In genomic region chr3:89296761-89297396, GRCm38 (mm10) we compare ENCODE assay signal across 20 mouse cellular contexts. TPM values are rescaled to one million over a fixed set of nuclear protein-coding genes. Genes with fewer than 3 reads are reported as not detected.
DNase-seq lines count a peak whose midpoint lies in the region; ATAC-seq lines count a peak whose summit lies in the region.
"Had no signal": no experiment of that assay in that cellular context is flagged by ENCODE, and none has a peak within 500 bp of the region (broad histone marks: within the 10 kb centered on the region; RNA-seq: fewer than 3 reads in every experiment).

No protein-coding gene starts in this region.

- H3K36me3 ChIP-seq in forebrain, embryonic 14.5 days (ENCODE audit: control insufficient read depth, insufficient read depth, low read length) = no peaks in the 10 kb centered on the region
- H3K36me3 ChIP-seq in forebrain, embryonic 12.5 days (replicated peaks) = no peaks in the 10 kb centered on the region
- no peaks in the 10 kb centered on the region for H3K36me3 ChIP-seq in limb, embryonic 12.5 days
- H3K36me3 ChIP-seq in limb, embryonic 10.5 days = no peaks in the 10 kb centered on the region
- no peaks in the 10 kb centered on the region for H3K36me3 ChIP-seq in neural tube, embryonic 15.5 days
- H3K36me3 ChIP-seq: embryonic facial prominence, embryonic 12.5 days; limb, embryonic 15.5 days; lung, embryonic 15.5 days; midbrain, embryonic 15.5 days had no signal

- H3K4me2 ChIP-seq in forebrain, embryonic 14.5 days (ENCODE audit: low read length) = no peak overlapping the region
- H3K4me2 ChIP-seq in forebrain, embryonic 12.5 days = no peak overlapping the region
- no peak overlapping the region for H3K4me2 ChIP-seq in limb, embryonic 12.5 days
- no peak overlapping the region for H3K4me2 ChIP-seq in neural tube, embryonic 15.5 days
- H3K4me2 ChIP-seq: embryonic facial prominence, embryonic 12.5 days; limb, embryonic 15.5 days; lung, embryonic 15.5 days; midbrain, embryonic 15.5 days had no signal

- H3K4me1 ChIP-seq in forebrain, embryonic 14.5 days (ENCODE audit: control insufficient read depth, insufficient read depth, low read length) = no peaks in the 10 kb centered on the region
- peaks cover 6% of the 10 kb centered on the region; the same call in 1 of the 2 replicates for H3K4me1 ChIP-seq in forebrain, embryonic 12.5 days
- H3K4me1 ChIP-seq in limb, embryonic 12.5 days (replicated peaks) = peaks cover 17% of the 10 kb centered on the region
- peaks cover 22% of the 10 kb centered on the region for H3K4me1 ChIP-seq in limb, embryonic 10.5 days
- H3K4me1 ChIP-seq in neural tube, embryonic 15.5 days = peaks cover 10% of the 10 kb centered on the region
- H3K4me1 ChIP-seq: embryonic facial prominence, embryonic 12.5 days had no signal

- no peak overlapping the region for H3K9ac ChIP-seq in forebrain, embryonic 14.5 days (ENCODE audit: low read length)
- H3K9ac ChIP-seq in forebrain, embryonic 12.5 days = no peak overlapping the region
- no peak overlapping the region for H3K9ac ChIP-seq in limb, embryonic 12.5 days (replicated peaks)
- no peak overlapping the region for H3K9ac ChIP-seq in neural tube, embryonic 15.5 days (replicated peaks)
- H3K9ac ChIP-seq: embryonic facial prominence, embryonic 12.5 days; limb, embryonic 15.5 days; lung, embryonic 15.5 days; midbrain, embryonic 15.5 days had no signal

- 0 out of 2 replicates have a peak, but pooled peaks cover 2% of the 10 kb centered on the region for H3K27me3 ChIP-seq in forebrain, embryonic 14.5 days (replicated peaks; ENCODE audit: control insufficient read depth, insufficient read depth, low read length)
- peaks cover 30% of the 10 kb centered on the region for H3K27me3 ChIP-seq in forebrain, embryonic 12.5 days
- no peaks in the 10 kb centered on the region for H3K27me3 ChIP-seq in limb, embryonic 12.5 days
- H3K27me3 ChIP-seq in limb, embryonic 10.5 days (ENCODE audit: low read depth, poor library complexity, severe bottlenecking) = peaks cover 12% of the 10 kb centered on the region; the same call in 1 of the 2 replicates
- H3K27me3 ChIP-seq in neural tube, embryonic 15.5 days (replicated peaks) = 0 out of 2 replicates have a peak, but pooled peaks cover 4% of the 10 kb centered on the region
- H3K27me3 ChIP-seq: embryonic facial prominence, embryonic 12.5 days; limb, embryonic 15.5 days; lung, embryonic 15.5 days had no signal

- no peak overlapping the region for H3K4me3 ChIP-seq in forebrain, embryonic 14.5 days (ENCODE audit: low read depth, low read length)
- no peak overlapping the region for H3K4me3 ChIP-seq in forebrain, embryonic 12.5 days (replicated peaks)
- H3K4me3 ChIP-seq in limb, embryonic 12.5 days (replicated peaks) = no peak overlapping the region
- no peak overlapping the region for H3K4me3 ChIP-seq in limb, embryonic 10.5 days
- H3K4me3 ChIP-seq in neural tube, embryonic 15.5 days (replicated peaks) = no peak overlapping the region
- H3K4me3 ChIP-seq: embryonic facial prominence, embryonic 12.5 days; limb, embryonic 15.5 days; lung, embryonic 15.5 days; megakaryocyte, embryonic 14.5 days; midbrain, embryonic 15.5 days had no signal

- WGBS in forebrain, embryonic 14.5 days = 83% methylated on average over 11 of the region's 11 CpGs
- WGBS in forebrain, embryonic 12.5 days = 87% methylated on average over 11 of the region's 11 CpGs
- 78% methylated on average over 11 of the region's 11 CpGs for WGBS in limb, embryonic 12.5 days
- WGBS in limb, embryonic 10.5 days = 89% methylated on average over 11 of the region's 11 CpGs
- WGBS in neural tube, embryonic 15.5 days = 70% methylated on average over 11 of the region's 11 CpGs

- no peak overlapping the region for H3K27ac ChIP-seq in forebrain, embryonic 14.5 days (ENCODE audit: low read depth, low read length)
- no peak overlapping the region for H3K27ac ChIP-seq in forebrain, embryonic 12.5 days
- H3K27ac ChIP-seq in limb, embryonic 12.5 days = peak overlapping the region; percentile 56; the same call in 1 of the 2 replicates
- no peak overlapping the region for H3K27ac ChIP-seq in limb, embryonic 10.5 days
- peak overlapping the region; percentile 45; the same call in 1 of the 2 replicates for H3K27ac ChIP-seq in neural tube, embryonic 15.5 days (replicated peaks)
- H3K27ac ChIP-seq: embryonic facial prominence, embryonic 12.5 days; limb, embryonic 15.5 days; lung, embryonic 15.5 days; midbrain, embryonic 15.5 days; stomach, postnatal 0 days had no signal

- no peaks in the 10 kb centered on the region for H3K9me3 ChIP-seq in forebrain, embryonic 14.5 days (replicated peaks; ENCODE audit: control insufficient read depth, low read length)
- H3K9me3 ChIP-seq in forebrain, embryonic 12.5 days = no peaks in the 10 kb centered on the region
- no peaks in the 10 kb centered on the region for H3K9me3 ChIP-seq in limb, embryonic 12.5 days
- no peaks in the 10 kb centered on the region for H3K9me3 ChIP-seq in limb, embryonic 10.5 days (replicated peaks)
- no peaks in the 10 kb centered on the region for H3K9me3 ChIP-seq in neural tube, embryonic 15.5 days (replicated peaks)
- H3K9me3 ChIP-seq: embryonic facial prominence, embryonic 12.5 days; limb, embryonic 15.5 days; lung, embryonic 15.5 days; megakaryocyte, embryonic 14.5 days; midbrain, embryonic 15.5 days had no signal

- ATAC-seq in forebrain, embryonic 14.5 days = no peak
- ATAC-seq in forebrain, embryonic 12.5 days (ENCODE audit: low FRiP score) = no peak
- no peak for ATAC-seq in limb, embryonic 12.5 days (ENCODE audit: insufficient number of reproducible peaks, insufficient read depth, low FRiP score, low TSS enrichment, low read depth)
- ATAC-seq in neural tube, embryonic 15.5 days (ENCODE audit: low FRiP score) = 0 out of 2 replicates have a peak, but pooled peaks have one; percentile 35
- ATAC-seq: CD4-positive, CD25-positive, alpha-beta regulatory T cell, adult 4 months; midbrain, embryonic 15.5 days had no signal

- peak; percentile 32 for DNase-seq in forebrain, embryonic 14.5 days (ENCODE audit: low spot score)
- DNase-seq in limb, embryonic 10.5 days (ENCODE audit: low spot score) = no peak
- no peak for DNase-seq in neural tube, embryonic 10.5 days (ENCODE audit: extremely low spot score, low spot score)
- no peak for DNase-seq in ovary, postnatal 36 days (ENCODE audit: low spot score)
- DNase-seq in left cerebral cortex, adult 8-10 months (ENCODE audit: low spot score in 2 of 2) = no peak
- DNase-seq: cerebellum, adult 9-11 months; gastrocnemius, postnatal 36 days; kidney, adult 11 months; right cerebral cortex, adult 18-20 months; thymus, postnatal 14 days had no signal

RNA-seq across cellular contexts. Expression of gene Efna1, which starts 15.9 kb away (rescaled TPM):
- 10.5 and 11.6 TPM in 2 replicates for polyA plus RNA-seq in forebrain, embryonic 14.5 days (2014; fragmentation: Nextera tagmentation; extraction: Ambion mirVana)
- polyA plus RNA-seq in forebrain, embryonic 12.5 days (2016; fragmentation: Nextera tagmentation; extraction: Ambion mirVana) = 9.7 and 12.6 TPM in 2 replicates
- polyA plus RNA-seq in limb, embryonic 12.5 days (2016; fragmentation: Nextera tagmentation; extraction: Ambion mirVana) = 36.9 and 40.4 TPM in 2 replicates
- 29.8 and 36.8 TPM in 2 replicates for polyA plus RNA-seq in limb, embryonic 10.5 days (2016; fragmentation: Nextera tagmentation; extraction: Ambion mirVana)
- polyA plus RNA-seq in neural tube, embryonic 15.5 days (2015; fragmentation: Nextera tagmentation; extraction: Ambion mirVana) = 9.7 and 16.5 TPM in 2 replicates
- 1 to 10 TPM; 5.6 to 8.8 (median 6.8) TPM for total RNA-seq in left cerebral cortex, adult 8-10 months (2022)
- polyA plus RNA-seq: CD4-positive, CD25-positive, alpha-beta regulatory T cell, adult 4 months had no signal

RNA-seq across cellular contexts. Expression of gene Efna3, which starts 25.9 kb away (rescaled TPM):
- polyA plus RNA-seq in forebrain, embryonic 14.5 days (2014; fragmentation: Nextera tagmentation; extraction: Ambion mirVana) = 30.1 and 42.0 TPM in 2 replicates
- polyA plus RNA-seq in forebrain, embryonic 12.5 days (2016; fragmentation: Nextera tagmentation; extraction: Ambion mirVana) = 11.9 and 14.9 TPM in 2 replicates
- 17.6 and 21.3 TPM in 2 replicates for polyA plus RNA-seq in limb, embryonic 12.5 days (2016; fragmentation: Nextera tagmentation; extraction: Ambion mirVana)
- 13.2 and 18.4 TPM in 2 replicates for polyA plus RNA-seq in limb, embryonic 10.5 days (2016; fragmentation: Nextera tagmentation; extraction: Ambion mirVana)
- polyA plus RNA-seq in neural tube, embryonic 15.5 days (2015; fragmentation: Nextera tagmentation; extraction: Ambion mirVana) = 95.8 and 107 TPM in 2 replicates
- 10 to 100 TPM; 50.1 to 61.2 (median 55.3) TPM for total RNA-seq in left cerebral cortex, adult 8-10 months (2022)
- total RNA-seq: gastrocnemius, postnatal 36 days had no signal
- polyA plus RNA-seq: CD4-positive, CD25-positive, alpha-beta regulatory T cell, adult 4 months had no signal

RNA-seq across cellular contexts. Expression of gene Slc50a1, which starts 26.5 kb away (rescaled TPM):
- polyA plus RNA-seq in forebrain, embryonic 14.5 days (2014; fragmentation: Nextera tagmentation; extraction: Ambion mirVana) = 32.4 and 38.4 TPM in 2 replicates
- polyA plus RNA-seq in forebrain, embryonic 12.5 days (2016; fragmentation: Nextera tagmentation; extraction: Ambion mirVana) = 28.6 and 29.7 TPM in 2 replicates
- polyA plus RNA-seq in limb, embryonic 12.5 days (2016; fragmentation: Nextera tagmentation; extraction: Ambion mirVana) = 58.5 and 66.3 TPM in 2 replicates
- polyA plus RNA-seq in limb, embryonic 10.5 days (2016; fragmentation: Nextera tagmentation; extraction: Ambion mirVana) = 33.2 and 41.3 TPM in 2 replicates
- 40.9 and 49.3 TPM in 2 replicates for polyA plus RNA-seq in neural tube, embryonic 15.5 days (2015; fragmentation: Nextera tagmentation; extraction: Ambion mirVana)
- total RNA-seq in left cerebral cortex, adult 8-10 months (2022) = 10 to 100 TPM; 38.0 to 48.9 (median 45.5) TPM

RNA-seq across cellular contexts. Expression of gene Dpm3, which starts 37.7 kb away (rescaled TPM):
- polyA plus RNA-seq in forebrain, embryonic 14.5 days (2014; fragmentation: Nextera tagmentation; extraction: Ambion mirVana) = 91.5 and 112 TPM in 2 replicates
- polyA plus RNA-seq in forebrain, embryonic 12.5 days (2016; fragmentation: Nextera tagmentation; extraction: Ambion mirVana) = 79.1 and 84.3 TPM in 2 replicates
- polyA plus RNA-seq in limb, embryonic 12.5 days (2016; fragmentation: Nextera tagmentation; extraction: Ambion mirVana) = 93.9 and 102 TPM in 2 replicates
- polyA plus RNA-seq in limb, embryonic 10.5 days (2016; fragmentation: Nextera tagmentation; extraction: Ambion mirVana) = 82.5 and 84.0 TPM in 2 replicates
- polyA plus RNA-seq in neural tube, embryonic 15.5 days (2015; fragmentation: Nextera tagmentation; extraction: Ambion mirVana) = 85.0 and 95.8 TPM in 2 replicates
- total RNA-seq in left cerebral cortex, adult 8-10 months (2022) = 10 to 100 TPM; 51.6 to 64.2 (median 54.6) TPM

RNA-seq across cellular contexts. Expression of gene Efna4, which starts 40.9 kb away (rescaled TPM):
- polyA plus RNA-seq in forebrain, embryonic 14.5 days (2014; fragmentation: Nextera tagmentation; extraction: Ambion mirVana) = 12.3 and 14.6 TPM in 2 replicates
- polyA plus RNA-seq in forebrain, embryonic 12.5 days (2016; fragmentation: Nextera tagmentation; extraction: Ambion mirVana) = 17.1 and 20.0 TPM in 2 replicates
- 53.2 and 55.1 TPM in 2 replicates for polyA plus RNA-seq in limb, embryonic 12.5 days (2016; fragmentation: Nextera tagmentation; extraction: Ambion mirVana)
- polyA plus RNA-seq in limb, embryonic 10.5 days (2016; fragmentation: Nextera tagmentation; extraction: Ambion mirVana) = 47.4 and 53.4 TPM in 2 replicates
- polyA plus RNA-seq in neural tube, embryonic 15.5 days (2015; fragmentation: Nextera tagmentation; extraction: Ambion mirVana) = 3.0 and 5.9 TPM in 2 replicates
- total RNA-seq in left cerebral cortex, adult 8-10 months (2022) = under 1 TPM in 3 of 4 experiments, not detected in 1; 0.22 to 0.46 (median 0.30) TPM
- polyA plus RNA-seq: CD4-positive, CD25-positive, alpha-beta regulatory T cell, adult 4 months had no signal

Comparison
In these comparisons a context has a peak if more than half of its experiments do, and no peak if none do; other contexts are left out.
1. H3K27ac ChIP-seq: peak in limb, embryonic 12.5 days (single experiment) and neural tube, embryonic 15.5 days (single experiment); none in forebrain, embryonic 14.5 days (single experiment), forebrain, embryonic 12.5 days (single experiment) and limb, embryonic 10.5 days (single experiment).